Comparison of ENCODE assay signal across 8 mouse cellular contexts in genomic region chr7:140125278-140126021, GRCm38 (mm10). TPM values are rescaled to one million over a fixed set of nuclear protein-coding genes. Genes with fewer than 3 reads are reported as not detected.
DNase-seq lines count a peak whose midpoint lies in the region; ATAC-seq and TF ChIP-seq lines count a peak whose summit lies in the region.

No protein-coding gene starts in this region.

- H3K27me3 ChIP-seq in lung, embryonic 15.5 days = no peaks in the 10 kb centered on the region

- H3K9ac ChIP-seq in lung, embryonic 15.5 days = peak overlapping the region; percentile 69

- DNase-seq in Muller cell, postnatal 12 days (ENCODE audit: inconsistent ontology term) = peak; percentile 96
- peak; percentile 94 for DNase-seq in cerebellum, adult 9-10 months
- DNase-seq in forelimb bud, embryonic 11.5 days (ENCODE audit: low read depth, low spot score) = peak; percentile 78
- DNase-seq in layer of hippocampus, adult 9-10 months (ENCODE audit: low spot score) = peak; percentile 46
- peak; percentile 87 to 89 for DNase-seq in thymus, adult 18-20 months

- H3K4me3 ChIP-seq in lung, embryonic 15.5 days = peak overlapping the region; percentile 67
- peak overlapping the region; percentile 62 for H3K4me3 ChIP-seq in olfactory bulb, adult 2 months (ENCODE audit: insufficient read depth, low read depth, low read length)

- H3K4me1 ChIP-seq in lung, embryonic 15.5 days = peaks cover 12% of the 10 kb centered on the region
- 0 out of 2 replicates have a peak, but pooled peaks cover 5% of the 10 kb centered on the region for H3K4me1 ChIP-seq in olfactory bulb, adult 2 months (ENCODE audit: control insufficient read depth, insufficient read depth, low read length)

- 2% methylated on average over 40 of the region's 40 CpGs for WGBS in lung, embryonic 15.5 days
- WGBS in olfactory bulb, adult 2 months = 1% methylated on average over 40 of the region's 40 CpGs

- H3K36me3 ChIP-seq in lung, embryonic 15.5 days = peaks cover 8% of the 10 kb centered on the region; the same call in 1 of the 2 replicates

- ATAC-seq in hematopoietic stem cell, adult 5-6 weeks (replicated peaks in 1 of 2; ENCODE audit: insufficient read depth in 1 of 2, low FRiP score in 2 of 2, low TSS enrichment in 1 of 2, low read depth in 1 of 2, poor library complexity in 2 of 2, severe bottlenecking in 2 of 2) = peak; percentile 95 to 96
- ATAC-seq in lung, embryonic 15.5 days (ENCODE audit: borderline replicate concordance, extremely low read depth, low FRiP score, low TSS enrichment) = peak; percentile 98

- H3K4me2 ChIP-seq in lung, embryonic 15.5 days = peak overlapping the region; percentile 68

- TF ChIP-seq POLR2A in olfactory bulb, adult 2 months (IDR thresholded peaks at IDR 0.05; ENCODE audit: insufficient read depth, low read depth, low read length) = no peak

- H3K9me3 ChIP-seq in lung, embryonic 15.5 days = no peaks in the 10 kb centered on the region

- peak overlapping the region; percentile 57 for H3K27ac ChIP-seq in lung, embryonic 15.5 days
- no peak overlapping the region for H3K27ac ChIP-seq in olfactory bulb, adult 2 months (ENCODE audit: insufficient read depth, low read depth, low read length)

- TF ChIP-seq CTCF in olfactory bulb, adult 2 months (IDR thresholded peaks at IDR 0.05; ENCODE audit: insufficient read depth, low read depth, low read length) = no peak

RNA-seq across cellular contexts. Expression of gene Echs1, which starts 9.2 kb away (rescaled TPM):
- total RNA-seq in hematopoietic stem cell, adult 5-6 weeks (2017) = 65.3 and 85.7 TPM in 2 replicates
- 145 and 147 TPM in 2 replicates for polyA plus RNA-seq in lung, embryonic 15.5 days (2015; fragmentation: Nextera tagmentation; extraction: Ambion mirVana)
- polyA plus RNA-seq in olfactory bulb, adult 2 months (2012; ENCODE audit: insufficient read depth, insufficient read length, low replicate concordance, missing spikeins) = not detected in 2 replicates

RNA-seq across cellular contexts. Expression of gene Paox, which starts 9.9 kb away (rescaled TPM):
- 11.2 and 14.3 TPM in 2 replicates for total RNA-seq in hematopoietic stem cell, adult 5-6 weeks (2017)
- polyA plus RNA-seq in lung, embryonic 15.5 days (2015; fragmentation: Nextera tagmentation; extraction: Ambion mirVana) = 21.6 and 22.3 TPM in 2 replicates
- not detected in 2 replicates for polyA plus RNA-seq in olfactory bulb, adult 2 months (2012; ENCODE audit: insufficient read depth, insufficient read length, low replicate concordance, missing spikeins)

RNA-seq across cellular contexts. Expression of gene Mtg1, which starts 11.9 kb away (rescaled TPM):
- 8.2 and 17.1 TPM in 2 replicates for total RNA-seq in hematopoietic stem cell, adult 5-6 weeks (2017)
- 25.2 and 26.2 TPM in 2 replicates for polyA plus RNA-seq in lung, embryonic 15.5 days (2015; fragmentation: Nextera tagmentation; extraction: Ambion mirVana)
- polyA plus RNA-seq in olfactory bulb, adult 2 months (2012; ENCODE audit: insufficient read depth, insufficient read length, low replicate concordance, missing spikeins) = not detected in 2 replicates

RNA-seq across cellular contexts. Expression of gene Fuom, which starts 23.2 kb away (rescaled TPM):
- 5.7 and 7.6 TPM in 2 replicates for total RNA-seq in hematopoietic stem cell, adult 5-6 weeks (2017)
- 19.1 and 19.8 TPM in 2 replicates for polyA plus RNA-seq in lung, embryonic 15.5 days (2015; fragmentation: Nextera tagmentation; extraction: Ambion mirVana)
- polyA plus RNA-seq in olfactory bulb, adult 2 months (2012; ENCODE audit: insufficient read depth, insufficient read length, low replicate concordance, missing spikeins) = not detected in 2 replicates

RNA-seq across cellular contexts. Expression of gene Sprn, which starts 29.2 kb away (rescaled TPM):
- not detected in 2 replicates for total RNA-seq in hematopoietic stem cell, adult 5-6 weeks (2017)
- 0.11 and 0.27 TPM in 2 replicates for polyA plus RNA-seq in lung, embryonic 15.5 days (2015; fragmentation: Nextera tagmentation; extraction: Ambion mirVana)
- not detected in 2 replicates for polyA plus RNA-seq in olfactory bulb, adult 2 months (2012; ENCODE audit: insufficient read depth, insufficient read length, low replicate concordance, missing spikeins)

Comparison
In these comparisons a context has a peak if more than half of its experiments do, and no peak if none do; other contexts are left out.
1. DNase-seq: peak in every context shown above with its lines; median percentile 96 in Muller cell, postnatal 12 days; 94 in cerebellum, adult 9-10 months; 88 in thymus, adult 18-20 months; 78 in forelimb bud, embryonic 11.5 days; 46 in layer of hippocampus, adult 9-10 months.
2. RNA of gene Paox, which starts 9.9 kb away (polyA plus RNA-seq): 21.6 to 22.3 TPM in lung, embryonic 15.5 days; not detected in olfactory bulb, adult 2 months; every median in the first group is over 10 times any median in the second.
3. RNA of gene Mtg1, which starts 11.9 kb away (polyA plus RNA-seq): 25.2 to 26.2 TPM in lung, embryonic 15.5 days; not detected in olfactory bulb, adult 2 months; every median in the first group is over 10 times any median in the second.